Mouse (Mus musculus) spleen, adult 2 months (tissue): ENCODE data around the gene Tpt1. TPM values are rescaled to one million over a fixed set of nuclear protein-coding genes. Genes with fewer than 3 reads are reported as not detected.
"Not testable (repeated sequence)": the region's sequence is repeated elsewhere in the genome, so short reads cannot be mapped to it uniquely, and the experiment has no call there.

ENCODE experiments used
- DNase-seq, 2 experiments: peaks; one replicate each; pipeline versions ENCODE4 v3.0.0 to v3.0.0-alpha.2; 2012 to 2021; ENCODE audit warnings: low spot score in 2 of 2, low read depth in 1 of 2
- H3K27ac ChIP-seq: fragments of 200-500 bp; 2 replicates; pipeline ENCODE4 v1.5.1; 2012; ENCODE audit warnings: low read length, inconsistent platforms; ENCODE audit not compliant: insufficient read depth
- H3K27me3 ChIP-seq: fragments of 200-500 bp; 2 replicates; pipeline ENCODE4 v1.6.1; 2012; ENCODE audit warnings: mild to moderate bottlenecking, moderate library complexity, low read length, inconsistent platforms; ENCODE audit not compliant: control insufficient read depth, insufficient read depth
- H3K36me3 ChIP-seq: fragments of 200-500 bp; 2 replicates; pipeline ENCODE4 v1.6.1; 2012; ENCODE audit warnings: mild to moderate bottlenecking, low read length, inconsistent platforms; ENCODE audit not compliant: control insufficient read depth, insufficient read depth
- H3K4me1 ChIP-seq: fragments of 200-500 bp; 2 replicates; pipeline ENCODE4 v1.6.1; 2011; ENCODE audit warnings: inconsistent platforms; ENCODE audit not compliant: control insufficient read depth, insufficient read depth, insufficient read length
- H3K4me3 ChIP-seq: fragments of 200-500 bp; 2 replicates; pipeline ENCODE4 v1.5.1; 2011; ENCODE audit warnings: mild to moderate bottlenecking, inconsistent platforms; ENCODE audit not compliant: insufficient read depth, insufficient read length; ENCODE audit errors: extremely low read depth
- CTCF ChIP-seq: fragments of 200-500 bp; IDR thresholded peaks from 2 replicates; pipeline ENCODE4 v1.5.1; 2011; ENCODE audit warnings: mild to moderate bottlenecking, inconsistent platforms; ENCODE audit not compliant: insufficient read depth, insufficient read length, insufficient replicate concordance; ENCODE audit errors: extremely low read depth
- POLR2A ChIP-seq: fragments of 200-500 bp; IDR thresholded peaks from 2 replicates; pipeline ENCODE4 v1.6.1; 2011; ENCODE audit warnings: low read depth, low read length, inconsistent platforms
- WGBS: fragments of 180-500 bp; shearing (Covaris S2); methylation state at CpG from one replicate; pipeline ENCODE4 v1.1.7; 2018; 5-methylcytosine and 5-hydroxymethylcytosine counted together
- polyA plus RNA-seq: library from polyadenylated mRNA; depleted of rRNA; stranded (reverse); fragments of >200 nt; gene quantifications from 2 replicates; pipeline ENCODE4 v1.2.3, GENCODE M21; 2012

The Tpt1 gene
- polyA plus RNA-seq, 1 experiment, result 2,473 TPM

DNA sequence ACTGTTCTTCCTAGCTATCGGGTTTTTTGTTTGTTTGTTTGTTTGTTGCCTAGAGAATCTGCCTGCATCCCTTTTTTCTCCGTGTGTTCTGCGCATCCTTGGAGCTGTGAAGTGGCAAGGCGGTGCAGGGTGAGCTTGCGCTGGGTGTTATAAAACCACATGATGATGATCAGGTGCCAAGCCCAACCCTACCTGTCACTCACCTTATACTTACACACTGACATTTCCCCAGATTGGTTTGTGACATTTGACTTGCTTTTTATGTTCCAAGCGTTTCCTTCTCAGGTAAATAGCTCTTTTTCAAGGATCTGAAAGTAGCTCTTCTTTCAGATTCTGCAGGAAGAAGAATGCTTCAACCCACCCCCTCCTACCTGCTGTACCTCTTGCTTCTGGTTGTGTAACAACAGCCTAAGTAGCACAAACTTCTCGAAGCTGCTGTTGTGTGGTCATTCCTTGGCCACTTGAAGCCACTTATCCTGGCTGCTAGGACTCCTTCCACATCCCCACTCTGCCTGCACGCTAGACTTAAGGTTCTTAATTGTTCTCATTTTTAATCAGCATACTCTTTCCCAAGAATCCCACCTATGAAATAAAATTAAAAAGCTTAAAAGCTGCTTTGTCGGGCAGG, 21.9 kb downstream of the Tpt1 start:
- no peak overlapping the region for H3K27ac ChIP-seq
- TF ChIP-seq POLR2A (no peak), CTCF (no peak)
- 85% methylated on average over 9 of the region's 9 CpGs for WGBS
- H3K4me3 ChIP-seq, result no peak overlapping the region
- DNase-seq, result no peak
- H3K36me3 ChIP-seq, result no peaks in the 10 kb centered on the region
- H3K4me1 ChIP-seq, result 0 out of 2 replicates have a peak, but pooled peaks cover 2% of the 10 kb centered on the region
- H3K27me3 ChIP-seq, result no peaks in the 10 kb centered on the region

DNA sequence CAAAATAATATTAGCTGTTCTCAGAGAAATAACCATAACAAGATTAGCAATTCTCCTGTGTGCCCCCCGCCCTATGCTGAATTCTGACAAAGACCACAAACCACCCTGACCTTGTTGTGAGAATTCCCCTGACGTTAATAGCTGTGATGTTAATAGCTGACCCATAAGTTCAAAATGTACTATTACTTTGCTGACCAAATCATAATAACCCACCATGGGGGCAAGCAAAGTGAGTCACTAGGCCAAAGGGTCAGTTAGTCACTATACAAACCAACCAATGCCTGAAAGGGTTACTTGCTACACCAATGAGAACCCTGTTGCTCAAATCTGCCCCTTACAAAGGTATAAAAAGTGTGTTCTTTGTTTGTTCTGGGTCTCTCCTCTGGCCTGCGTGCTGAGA, 23.1 kb downstream of the Tpt1 start:
- WGBS, result 91% methylated on average over 3 of the region's 3 CpGs
- not testable (repeated sequence) for DNase-seq, H3K36me3 ChIP-seq, H3K4me1 ChIP-seq, H3K27me3 ChIP-seq, H3K27ac ChIP-seq, H3K4me3 ChIP-seq

DNA sequence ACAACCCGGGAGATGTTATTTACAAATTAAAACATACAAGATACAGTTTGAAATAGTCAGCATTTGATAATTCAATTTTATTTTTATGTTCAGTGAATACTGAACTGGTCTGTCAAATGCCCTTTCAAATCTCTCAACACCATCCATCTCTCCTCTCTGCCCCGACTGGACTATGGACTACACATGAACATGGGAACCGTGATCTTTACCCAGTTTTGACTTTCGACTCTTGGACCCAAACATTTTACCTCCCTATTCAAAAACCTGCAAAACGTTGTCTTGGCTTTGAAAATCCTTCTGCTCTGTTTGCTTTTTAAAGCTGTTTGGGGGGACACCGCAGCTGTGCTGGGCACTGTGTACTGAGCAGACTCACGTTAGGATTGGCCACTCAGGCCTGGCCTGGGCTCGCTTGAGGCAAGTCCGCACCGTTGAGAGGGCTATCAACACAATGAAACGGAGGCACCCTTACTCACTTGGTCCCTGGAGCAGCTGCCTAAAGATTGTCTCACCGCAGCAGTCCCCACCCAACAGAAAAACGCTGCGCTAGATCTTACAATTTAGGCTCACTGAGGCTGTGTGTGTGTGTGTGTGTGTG, 25.0 kb downstream of the Tpt1 start:
- Histone ChIP-seq H3K4me3 (no peak overlapping the region), H3K27ac (no peak overlapping the region), H3K27me3 (no peaks in the 10 kb centered on the region), H3K4me1 (0 out of 2 replicates have a peak, but pooled peaks cover 2% of the 10 kb centered on the region), H3K36me3 (no peaks in the 10 kb centered on the region)
- 92% methylated on average over 14 of the region's 14 CpGs for WGBS
- TF ChIP-seq CTCF (no peak), POLR2A (no peak)
- DNase-seq, result no peak

DNA sequence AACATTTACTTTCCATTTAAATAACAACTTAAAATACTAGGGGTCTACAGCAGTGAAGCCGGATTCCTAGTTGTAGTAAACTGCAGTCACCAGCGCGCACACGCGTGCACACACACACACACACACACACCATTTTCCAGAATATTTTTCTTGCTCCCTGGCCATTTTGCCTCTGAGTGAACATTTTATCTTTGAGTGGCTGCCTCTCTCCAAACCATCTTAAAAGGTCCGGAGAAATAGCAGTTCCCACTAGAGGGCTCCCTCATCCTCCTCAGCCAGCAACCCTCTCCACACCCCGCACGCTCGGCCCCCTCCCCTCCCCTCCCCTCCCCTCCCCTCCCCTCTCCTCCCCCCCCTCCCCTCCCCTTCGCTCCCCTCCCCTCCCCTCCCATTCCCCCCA, 25.7 kb downstream of the Tpt1 start:
- TF ChIP-seq POLR2A (no peak), CTCF (no peak)
- no peak for DNase-seq
- no peaks in the 10 kb centered on the region for H3K36me3 ChIP-seq
- H3K4me3 ChIP-seq, result no peak overlapping the region
- no peak overlapping the region for H3K27ac ChIP-seq
- no peaks in the 10 kb centered on the region for H3K27me3 ChIP-seq
- WGBS, result 36% methylated on average over 8 of the region's 10 CpGs
- 0 out of 2 replicates have a peak, but pooled peaks cover 2% of the 10 kb centered on the region for H3K4me1 ChIP-seq

DNA sequence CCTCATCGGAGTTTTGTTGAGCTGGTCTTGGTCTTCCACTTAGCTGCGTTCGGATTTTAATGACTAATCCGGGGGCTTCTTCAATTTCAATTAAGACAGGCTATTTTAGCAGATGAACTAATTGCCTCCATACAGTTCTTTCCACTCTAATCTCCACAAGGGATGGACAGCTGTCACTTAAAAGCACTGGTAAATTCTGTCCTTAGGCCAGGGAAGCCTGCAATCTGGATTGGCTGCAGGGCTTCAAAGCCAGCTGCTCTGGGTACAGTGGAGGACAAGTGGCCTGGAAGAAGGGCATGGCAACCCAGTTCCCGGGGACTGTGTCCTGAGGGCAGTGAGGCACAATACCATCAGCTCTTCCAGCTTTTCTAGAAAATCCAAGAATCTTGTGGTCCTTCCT, 26.2 kb downstream of the Tpt1 start:
- 22% methylated on average over 5 of the region's 5 CpGs for WGBS
- H3K27me3 ChIP-seq, result no peaks in the 10 kb centered on the region
- no peak overlapping the region for H3K27ac ChIP-seq
- no peak for DNase-seq
- H3K4me1 ChIP-seq, result 0 out of 2 replicates have a peak, but pooled peaks cover 2% of the 10 kb centered on the region
- no peaks in the 10 kb centered on the region for H3K36me3 ChIP-seq
- no peak overlapping the region for H3K4me3 ChIP-seq
- TF ChIP-seq POLR2A (no peak), CTCF (no peak)

DNA sequence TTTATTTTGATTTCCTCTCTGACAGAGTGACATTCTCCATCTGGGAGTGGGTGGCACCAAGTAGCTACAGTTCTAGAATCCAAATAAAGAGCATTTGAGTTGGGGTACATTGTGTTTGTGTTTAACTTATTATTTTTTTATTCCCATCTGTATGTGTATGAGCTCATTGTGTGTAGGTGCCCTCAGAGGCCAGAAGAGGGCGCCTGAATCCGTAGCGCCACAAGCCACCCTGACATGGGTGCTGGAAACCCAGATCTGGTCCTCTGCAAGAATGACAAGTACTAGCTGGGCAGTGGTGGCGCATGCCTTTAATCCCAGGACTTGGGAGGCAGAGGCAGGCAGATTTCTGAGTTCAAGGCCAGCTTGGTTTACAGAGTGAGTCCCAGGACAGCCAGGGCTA, 26.9 kb downstream of the Tpt1 start:
- TF ChIP-seq POLR2A (no peak), CTCF (no peak)
- H3K27me3 ChIP-seq, result no peaks in the 10 kb centered on the region
- no peaks in the 10 kb centered on the region for H3K36me3 ChIP-seq
- no peak overlapping the region for H3K27ac ChIP-seq
- H3K4me3 ChIP-seq, result no peak overlapping the region
- 97% methylated on average over 4 of the region's 4 CpGs for WGBS
- DNase-seq, result no peak
- H3K4me1 ChIP-seq, result 0 out of 2 replicates have a peak, but pooled peaks cover 2% of the 10 kb centered on the region

DNA sequence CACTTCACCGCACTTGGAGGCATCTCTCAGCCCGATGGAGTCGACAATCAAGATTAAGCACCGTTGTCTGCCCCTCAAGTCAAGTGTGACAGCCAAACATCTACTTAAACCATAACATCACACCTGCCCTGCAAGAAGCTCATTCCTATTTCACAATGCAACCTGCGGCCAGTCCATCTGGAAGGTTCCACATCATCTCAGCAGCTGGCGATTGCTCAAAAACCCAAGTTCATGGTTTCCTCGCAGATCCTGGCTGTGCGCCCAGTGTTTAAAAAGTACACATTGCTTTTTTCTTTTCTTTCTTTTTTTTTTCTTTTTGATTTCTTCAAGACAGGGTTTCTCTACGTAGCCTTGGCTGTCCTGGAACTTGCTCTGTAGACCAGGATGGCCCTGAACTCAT, 28.7 kb downstream of the Tpt1 start:
- Histone ChIP-seq H3K27me3 (no peaks in the 10 kb centered on the region), H3K4me3 (no peak overlapping the region), H3K27ac (no peak overlapping the region), H3K36me3 (no peaks in the 10 kb centered on the region), H3K4me1 (0 out of 2 replicates have a peak, but pooled peaks cover 2% of the 10 kb centered on the region)
- no peak for DNase-seq
- WGBS, result 57% methylated on average over 9 of the region's 9 CpGs
- TF ChIP-seq CTCF, result no peak
- TF ChIP-seq POLR2A, result no peak
